Comparison of ENCODE assay signal across 25 mouse cellular contexts in genomic region chr17:29720755-29721365, GRCm38 (mm10). TPM values are rescaled to one million over a fixed set of nuclear protein-coding genes. Genes with fewer than 3 reads are reported as not detected.
A peak's percentile ranks its signal among the peaks of the same experiment; 100 is the strongest.
DNase-seq lines count a peak whose midpoint lies in the region; ATAC-seq and TF ChIP-seq lines count a peak whose summit lies in the region.
"Had no signal": no experiment of that assay in that cellular context is flagged by ENCODE, and none has a peak within 500 bp of the region (broad histone marks: within the 10 kb centered on the region; RNA-seq: fewer than 3 reads in every experiment).

No protein-coding gene starts in this region.

- H3K4me1 ChIP-seq in forebrain, embryonic 16.5 days (replicated peaks; ENCODE audit: control insufficient read depth, insufficient read depth, low read length): peaks cover 30% of the 10 kb centered on the region
- peaks cover 12% of the 10 kb centered on the region for H3K4me1 ChIP-seq in forebrain, embryonic 12.5 days
- peaks cover 6% of the 10 kb centered on the region; the same call in 1 of the 2 replicates for H3K4me1 ChIP-seq in midbrain, postnatal 0 days (ENCODE audit: insufficient read depth, low read length)
- peaks cover 4% of the 10 kb centered on the region; the same call in 1 of the 2 replicates for H3K4me1 ChIP-seq in midbrain, embryonic 11.5 days (ENCODE audit: control insufficient read depth, insufficient read depth, low read length)

- TF ChIP-seq POLR2A in brain, embryonic 14.5 days (IDR thresholded peaks at IDR 0.05; ENCODE audit: borderline replicate concordance, extremely low read depth, insufficient read depth, insufficient read length, poor library complexity, severe bottlenecking): no peak

- WGBS in forebrain, embryonic 16.5 days: 63% methylated on average over 11 of the region's 11 CpGs
- WGBS in forebrain, embryonic 12.5 days: 83% methylated on average over 11 of the region's 11 CpGs
- 76% methylated on average over 11 of the region's 11 CpGs for WGBS in midbrain, postnatal 0 days
- WGBS in midbrain, embryonic 11.5 days: 88% methylated on average over 11 of the region's 11 CpGs

- ATAC-seq in forebrain, embryonic 16.5 days: no peak
- no peak for ATAC-seq in forebrain, embryonic 12.5 days (ENCODE audit: low FRiP score)
- no peak for ATAC-seq in midbrain, postnatal 0 days (ENCODE audit: low FRiP score)
- no peak for ATAC-seq in midbrain, embryonic 11.5 days (ENCODE audit: low FRiP score)
- ATAC-seq: midbrain, embryonic 15.5 days; Patski had no signal

- no peaks in the 10 kb centered on the region for H3K9me3 ChIP-seq in forebrain, embryonic 16.5 days (ENCODE audit: control insufficient read depth, low read length)
- H3K9me3 ChIP-seq in forebrain, embryonic 12.5 days: no peaks in the 10 kb centered on the region
- no peaks in the 10 kb centered on the region for H3K9me3 ChIP-seq in midbrain, postnatal 0 days (ENCODE audit: low read length)
- no peaks in the 10 kb centered on the region for H3K9me3 ChIP-seq in midbrain, embryonic 11.5 days (ENCODE audit: control insufficient read depth, low read length)
- H3K9me3 ChIP-seq: G1E; heart, embryonic 10.5 days; kidney, embryonic 15.5 days; limb, embryonic 15.5 days; midbrain, embryonic 15.5 days; neural tube, embryonic 13.5 days had no signal

- no peaks in the 10 kb centered on the region for H3K27me3 ChIP-seq in forebrain, embryonic 16.5 days (replicated peaks; ENCODE audit: control insufficient read depth, insufficient read depth, low read length)
- peaks cover 7% of the 10 kb centered on the region; the same call in 1 of the 2 replicates for H3K27me3 ChIP-seq in forebrain, embryonic 12.5 days
- H3K27me3 ChIP-seq in midbrain, postnatal 0 days (ENCODE audit: insufficient read depth, low read length): no peaks in the 10 kb centered on the region
- no peaks in the 10 kb centered on the region for H3K27me3 ChIP-seq in midbrain, embryonic 11.5 days (ENCODE audit: control insufficient read depth, insufficient read depth, low read length)
- H3K27me3 ChIP-seq: kidney, embryonic 15.5 days; limb, embryonic 15.5 days; midbrain, embryonic 15.5 days; neural tube, embryonic 13.5 days; Patski had no signal

- H3K4me3 ChIP-seq in forebrain, embryonic 16.5 days (replicated peaks; ENCODE audit: low read length): no peak overlapping the region
- H3K4me3 ChIP-seq in forebrain, embryonic 12.5 days (replicated peaks): no peak overlapping the region
- H3K4me3 ChIP-seq in midbrain, postnatal 0 days (ENCODE audit: low read depth, low read length): no peak overlapping the region
- H3K4me3 ChIP-seq in midbrain, embryonic 11.5 days (ENCODE audit: low read depth, low read length): no peak overlapping the region
- H3K4me3 ChIP-seq: heart, embryonic 10.5 days; kidney, embryonic 15.5 days; left cerebral cortex, adult 2 months; limb, embryonic 15.5 days; midbrain, embryonic 15.5 days; myocyte; neural tube, embryonic 13.5 days had no signal

- no peak overlapping the region for H3K9ac ChIP-seq in forebrain, embryonic 16.5 days (replicated peaks; ENCODE audit: low read depth, low read length)
- H3K9ac ChIP-seq in forebrain, embryonic 12.5 days: no peak overlapping the region
- H3K9ac ChIP-seq in midbrain, postnatal 0 days (replicated peaks; ENCODE audit: low read length, poor library complexity, severe bottlenecking): no peak overlapping the region
- no peak overlapping the region for H3K9ac ChIP-seq in midbrain, embryonic 11.5 days (ENCODE audit: low read length)
- H3K9ac ChIP-seq: kidney, embryonic 15.5 days; limb, embryonic 15.5 days; liver, embryonic 14.5 days; lung, embryonic 14.5 days; midbrain, embryonic 15.5 days; neural tube, embryonic 13.5 days had no signal

- peak overlapping the region; percentile 61 for H3K27ac ChIP-seq in forebrain, embryonic 16.5 days (ENCODE audit: low read length)
- H3K27ac ChIP-seq in forebrain, embryonic 12.5 days: no peak overlapping the region
- H3K27ac ChIP-seq in midbrain, postnatal 0 days (ENCODE audit: low read depth, low read length): no peak overlapping the region
- H3K27ac ChIP-seq in midbrain, embryonic 11.5 days (ENCODE audit: low read depth, low read length): no peak overlapping the region
- H3K27ac ChIP-seq: heart, embryonic 10.5 days; kidney, embryonic 15.5 days; left cerebral cortex, adult 2 months; limb, embryonic 15.5 days; liver, embryonic 14.5 days; midbrain, embryonic 15.5 days; neural tube, embryonic 13.5 days had no signal

- no peaks in the 10 kb centered on the region for H3K36me3 ChIP-seq in forebrain, embryonic 16.5 days (ENCODE audit: control insufficient read depth, insufficient read depth)
- H3K36me3 ChIP-seq in forebrain, embryonic 12.5 days (replicated peaks): no peaks in the 10 kb centered on the region
- no peaks in the 10 kb centered on the region for H3K36me3 ChIP-seq in midbrain, postnatal 0 days (ENCODE audit: insufficient read depth, low read length)
- no peaks in the 10 kb centered on the region for H3K36me3 ChIP-seq in midbrain, embryonic 11.5 days (ENCODE audit: control insufficient read depth, insufficient read depth, low read length)
- H3K36me3 ChIP-seq: heart, embryonic 10.5 days; kidney, embryonic 15.5 days; limb, embryonic 15.5 days; midbrain, embryonic 15.5 days; neural tube, embryonic 13.5 days had no signal

- H3K4me2 ChIP-seq in forebrain, embryonic 16.5 days (ENCODE audit: low read length): no peak overlapping the region
- no peak overlapping the region for H3K4me2 ChIP-seq in forebrain, embryonic 12.5 days
- H3K4me2 ChIP-seq in midbrain, postnatal 0 days (ENCODE audit: low read depth, low read length, poor library complexity, severe bottlenecking): no peak overlapping the region
- H3K4me2 ChIP-seq in midbrain, embryonic 11.5 days: no peak overlapping the region
- H3K4me2 ChIP-seq: kidney, embryonic 15.5 days; limb, embryonic 15.5 days; lung, embryonic 14.5 days; midbrain, embryonic 15.5 days; neural tube, embryonic 13.5 days had no signal

- peak; percentile 65 for DNase-seq in cerebellum, adult 9-11 months
- no peak for DNase-seq in cerebellum, adult 8-10 months
- peak; percentile 74 for DNase-seq in midbrain, postnatal 0 days (ENCODE audit: low spot score)
- no peak for DNase-seq in midbrain, embryonic 11.5 days (ENCODE audit: low spot score, missing footprints)
- peak; percentile 66 for DNase-seq in brain, embryonic 14.5 days (ENCODE audit: low read depth)
- DNase-seq: gastrocnemius, postnatal 10 days; heart, postnatal 4 days; kidney, adult 11 months; kidney, postnatal 36 days; lung, embryonic 14.5 days; lung, postnatal 4 days; right cerebral cortex, adult 18-20 months; right cerebral cortex, postnatal 4 days had no signal

- TF ChIP-seq CTCF in midbrain, postnatal 0 days (IDR thresholded peaks at IDR 0.05): no peak
- no peak for TF ChIP-seq CTCF in brain, embryonic 14.5 days (IDR thresholded peaks at IDR 0.05; ENCODE audit: borderline replicate concordance, extremely low read depth, insufficient read depth, insufficient read length)

RNA-seq across cellular contexts. Expression of gene Ccdc167, which starts 4.0 kb away (rescaled TPM):
- 9.3 and 11.6 TPM in 2 replicates for polyA plus RNA-seq in forebrain, embryonic 16.5 days (2015; fragmentation: Nextera tagmentation; extraction: Ambion mirVana)
- polyA plus RNA-seq in forebrain, embryonic 12.5 days (2016; fragmentation: Nextera tagmentation; extraction: Ambion mirVana): 15.8 and 17.8 TPM in 2 replicates
- total RNA-seq in midbrain, postnatal 0 days (2014; rRNA removed): 9.0 and 9.4 TPM in 2 replicates
- 8.3 and 8.6 TPM in 2 replicates for polyA plus RNA-seq in midbrain, postnatal 0 days (2015; fragmentation: Nextera tagmentation; extraction: Ambion mirVana)
- 13.5 and 17.0 TPM in 2 replicates for polyA plus RNA-seq in midbrain, embryonic 11.5 days (2014; fragmentation: Nextera tagmentation; extraction: Ambion mirVana)
- polyA plus RNA-seq in brain, embryonic 14.5 days (2012; rRNA removed): 18.2 and 19.1 TPM in 2 replicates

Comparison
In these comparisons a context has a peak if more than half of its experiments do, and no peak if none do; other contexts are left out.
1. DNase-seq: peak in cerebellum, adult 9-11 months (single experiment), midbrain, postnatal 0 days (single experiment) and brain, embryonic 14.5 days (single experiment); none in cerebellum, adult 8-10 months (single experiment) and midbrain, embryonic 11.5 days (single experiment).